Comparison of ENCODE assay signal across 19 mouse cellular contexts in the genomic region with DNA sequence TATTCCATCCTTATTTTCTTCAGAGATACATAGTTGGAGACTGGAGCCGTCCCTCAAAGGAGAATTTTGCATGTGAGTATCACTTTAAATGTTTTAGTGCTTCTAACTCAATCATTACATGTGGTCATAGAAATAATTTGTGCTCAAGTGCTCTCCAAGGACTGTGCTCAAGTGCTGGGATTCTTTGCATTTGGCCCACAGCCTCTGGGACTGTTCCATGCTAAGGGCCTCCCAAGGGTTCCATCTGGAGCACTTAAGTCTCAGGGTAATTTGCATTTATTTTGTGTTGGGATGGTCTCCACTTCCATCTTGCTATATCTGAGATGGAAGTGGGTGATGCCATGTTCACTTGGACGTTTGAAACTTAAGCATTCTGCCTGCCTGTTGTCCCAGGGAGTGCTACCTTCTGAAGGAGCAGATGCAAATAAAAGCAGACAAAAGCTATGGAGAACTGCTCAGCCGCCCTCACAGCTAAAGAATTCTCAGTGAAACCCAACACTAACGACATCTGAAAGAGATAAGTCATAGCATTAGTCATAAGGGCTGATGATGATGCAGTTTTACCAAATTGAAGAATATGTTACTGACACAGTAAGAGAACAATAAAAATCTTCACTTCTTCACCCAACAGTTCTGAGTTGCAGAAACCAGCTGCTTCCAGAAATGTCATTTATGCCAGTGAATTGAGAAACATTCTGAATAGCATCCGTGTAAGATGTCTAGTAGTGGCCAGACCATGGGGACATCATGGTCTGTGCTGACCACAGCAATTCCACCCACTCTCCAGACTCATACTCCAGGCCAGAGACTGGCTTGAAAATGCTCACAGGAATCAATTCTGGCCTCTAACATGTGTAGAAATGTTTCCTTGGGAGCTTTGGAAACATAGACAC.
DNase-seq lines count a peak whose midpoint lies in the region; ATAC-seq and TF ChIP-seq lines count a peak whose summit lies in the region.
"Had no signal": no experiment of that assay in that cellular context is flagged by ENCODE, and none has a peak within 500 bp of the region (broad histone marks: within the 10 kb centered on the region; RNA-seq: fewer than 3 reads in every experiment).

No protein-coding gene starts in this region.

- H3K4me3 ChIP-seq in gastrocnemius, adult 2 months: no peak overlapping the region
- H3K4me3 ChIP-seq: embryonic facial prominence, embryonic 12.5 days; forebrain, embryonic 13.5 days; left cerebral cortex, adult 2 months; limb, embryonic 12.5 days; liver, embryonic 15.5 days; megakaryocyte, embryonic 14.5 days had no signal

- no peak for TF ChIP-seq CTCF in Patski (IDR thresholded peaks at IDR 0.05)
- TF ChIP-seq CTCF in gastrocnemius, adult 2 months (IDR thresholded peaks at IDR 0.05): no peak

- no peak overlapping the region for H3K27ac ChIP-seq in gastrocnemius, adult 2 months
- H3K27ac ChIP-seq: embryonic facial prominence, embryonic 12.5 days; forebrain, embryonic 13.5 days; hindbrain, embryonic 14.5 days; left cerebral cortex, adult 2 months; limb, embryonic 12.5 days; liver, embryonic 15.5 days had no signal

- no peaks in the 10 kb centered on the region for H3K27me3 ChIP-seq in Patski
- H3K27me3 ChIP-seq: embryonic facial prominence, embryonic 12.5 days; forebrain, embryonic 13.5 days; liver, embryonic 15.5 days; megakaryocyte, embryonic 14.5 days had no signal

- ATAC-seq in Patski: no peak
- ATAC-seq: CD4-positive, CD25-positive, alpha-beta regulatory T cell, adult 4 months; forebrain, embryonic 13.5 days had no signal

- peak; percentile 24 for DNase-seq in heart, adult 8-10 months (ENCODE audit: low spot score)
- DNase-seq in heart, postnatal 25 days (ENCODE audit: low spot score): no peak
- peak; percentile 12 for DNase-seq in Patski (ENCODE audit: low read depth, low spot score)
- peak; percentile 56 for DNase-seq in gastrocnemius, adult 2 months
- DNase-seq in heart, postnatal 4 days: peak; percentile 52
- DNase-seq in spleen, postnatal 10 days (ENCODE audit: low spot score in 2 of 2): no peak
- DNase-seq in cerebellum, postnatal 25 days: no peak
- DNase-seq: adrenal gland, adult 2 months; cerebellum, postnatal 14 days; kidney, adult 18-20 months; thymus, adult 18-20 months had no signal

- POLR2A ChIA-PET in Patski (lab: Charles Lee): no interaction called here

- intact Hi-C loops in heart, postnatal 25 days (cut with DNase I): no loop called here
- intact Hi-C loops in gastrocnemius, adult 2 months (cut with DNase I): no loop called here

- CTCF ChIA-PET in Patski (lab: Charles Lee): interaction anchor here (1.4 kb wide), 1 partner anchor 74 kb away, joined by 3 read pairs; no protein-coding TSS in a partner anchor

- in situ Hi-C loops in Patski (cut with MboI; ENCODE audit: low pct_unique_long_range_greater_than_20kb): no loop called here

Comparison
In these comparisons a context has a peak if more than half of its experiments do, and no peak if none do; other contexts are left out.
1. DNase-seq: peak in heart, adult 8-10 months (single experiment), Patski (single experiment), gastrocnemius, adult 2 months (single experiment) and heart, postnatal 4 days (single experiment); none in heart, postnatal 25 days (single experiment), spleen, postnatal 10 days (0 of 2) and cerebellum, postnatal 25 days (0 of 2).